Mouse (Mus musculus) embryonic facial prominence, embryonic 15.5 days (tissue): ENCODE measurements around the gene Nol11. TPM values are rescaled to one million over a fixed set of nuclear protein-coding genes. Genes with fewer than 3 reads are reported as not detected.

Experiments used
- ATAC-seq: fragments of 200-750 bp; cut with Nextera tagmentation; 2 replicates; pipeline ENCODE4 v1.8.0; 2017; ENCODE audit warnings: low read depth, moderate TSS enrichment; ENCODE audit not compliant: insufficient number of reproducible peaks, low FRiP score, low TSS enrichment
- H3K27ac ChIP-seq: fragments of 300-500 bp; sonication (generic); replicated peaks from 2 replicates; pipeline ENCODE4 v1.5.1; 2015; ENCODE audit warnings: mild to moderate bottlenecking, inconsistent platforms
- H3K27me3 ChIP-seq: fragments of 300-500 bp; sonication (generic); 2 replicates; pipeline ENCODE4 v1.6.1; 2015; ENCODE audit warnings: inconsistent platforms
- H3K36me3 ChIP-seq: fragments of 300-500 bp; sonication (generic); 2 replicates; pipeline ENCODE4 v1.6.1; 2015; ENCODE audit warnings: mild to moderate bottlenecking, inconsistent platforms
- H3K4me1 ChIP-seq: fragments of 300-500 bp; sonication (generic); 2 replicates; pipeline ENCODE4 v1.6.1; 2015; ENCODE audit warnings: inconsistent platforms
- H3K4me2 ChIP-seq: fragments of 300-500 bp; sonication (generic); replicated peaks from 2 replicates; pipeline ENCODE4 v1.6.1; 2015; ENCODE audit warnings: mild to moderate bottlenecking, inconsistent platforms
- H3K4me3 ChIP-seq: fragments of 300-500 bp; sonication (generic); replicated peaks from 2 replicates; pipeline ENCODE4 v1.5.1; 2015; ENCODE audit warnings: mild to moderate bottlenecking, inconsistent platforms
- H3K9ac ChIP-seq: fragments of 300-500 bp; sonication (generic); 2 replicates; pipeline ENCODE4 v1.6.1; 2015; ENCODE audit warnings: inconsistent platforms
- H3K9me3 ChIP-seq: fragments of 300-500 bp; sonication (generic); replicated peaks from 2 replicates; pipeline ENCODE4 v1.6.1; 2016; ENCODE audit warnings: inconsistent platforms
- WGBS: fragments of 180-500 bp; shearing (Covaris S2); methylation state at CpG from one replicate; pipeline ENCODE4 v1.1.7; 2015; 5-methylcytosine and 5-hydroxymethylcytosine counted together
- polyA plus RNA-seq: library from polyadenylated mRNA; unstranded; fragments of >200 nt; fragmentation: Nextera tagmentation; extraction: Ambion mirVana; gene quantifications from 2 replicates; pipeline ENCODE4 v1.2.1, GENCODE M21; 2015

The Nol11 gene
- polyA plus RNA-seq, 1 experiment from 2014 or later = 43.5 TPM

GRCm38 (mm10) chr11:107222531-107223168, 33.5 kb upstream of the Nol11 start:
- H3K27ac ChIP-seq = peak overlapping the region; percentile 17; the same call in 1 of the 2 replicates
- peaks cover 12% of the 10 kb centered on the region; the same call in 1 of the 2 replicates for H3K4me1 ChIP-seq
- WGBS = 49% methylated on average over 12 of the region's 12 CpGs
- H3K9me3 ChIP-seq = no peaks in the 10 kb centered on the region
- no peak overlapping the region for H3K4me2 ChIP-seq
- no peaks in the 10 kb centered on the region for H3K27me3 ChIP-seq
- no peak for ATAC-seq
- H3K36me3 ChIP-seq = peaks cover 17% of the 10 kb centered on the region
- H3K9ac ChIP-seq = no peak overlapping the region
- no peak overlapping the region for H3K4me3 ChIP-seq

- Histone ChIP-seq H3K27ac (no peak overlapping the region), H3K27me3 (no peaks in the 10 kb centered on the region), H3K4me1 (no peaks in the 10 kb centered on the region), H3K4me2 (no peak overlapping the region), H3K36me3 (peaks cover 13% of the 10 kb centered on the region; the same call in 1 of the 2 replicates), H3K4me3 (no peak overlapping the region), H3K9ac (no peak overlapping the region), H3K9me3 (no peaks in the 10 kb centered on the region)
- no peak for ATAC-seq
- 86% methylated on average over 9 of the region's 9 CpGs for WGBS
These were observed 25.9 kb upstream of the Nol11 start for GRCm38 (mm10) chr11:107215111-107215510.

- 69% methylated on average over 5 of the region's 5 CpGs for WGBS
- peaks cover 13% of the 10 kb centered on the region; the same call in 1 of the 2 replicates for H3K36me3 ChIP-seq
- no peak overlapping the region for H3K9ac ChIP-seq
- H3K27me3 ChIP-seq = no peaks in the 10 kb centered on the region
- no peaks in the 10 kb centered on the region for H3K4me1 ChIP-seq
- H3K9me3 ChIP-seq = no peaks in the 10 kb centered on the region
- H3K4me3 ChIP-seq = no peak overlapping the region
- no peak for ATAC-seq
- no peak overlapping the region for H3K27ac ChIP-seq
- no peak overlapping the region for H3K4me2 ChIP-seq
These were observed 24.6 kb upstream of the Nol11 start for GRCm38 (mm10) chr11:107213745-107214144.

- Histone ChIP-seq H3K27me3 (no peaks in the 10 kb centered on the region), H3K4me1 (no peaks in the 10 kb centered on the region), H3K9me3 (no peaks in the 10 kb centered on the region), H3K9ac (no peak overlapping the region), H3K36me3 (0 out of 2 replicates have a peak, but pooled peaks cover 3% of the 10 kb centered on the region), H3K4me2 (no peak overlapping the region), H3K4me3 (no peak overlapping the region), H3K27ac (no peak overlapping the region)
- ATAC-seq = no peak
- 78% methylated on average over 13 of the region's 13 CpGs for WGBS
These were observed 20.6 kb upstream of the Nol11 start for GRCm38 (mm10) chr11:107209818-107210217.

GRCm38 (mm10) chr11:107201773-107202172, 12.6 kb upstream of the Nol11 start:
- no peaks in the 10 kb centered on the region for H3K9me3 ChIP-seq
- H3K27ac ChIP-seq = no peak overlapping the region
- H3K4me3 ChIP-seq = no peak overlapping the region
- WGBS = 62% methylated on average over 11 of the region's 11 CpGs
- ATAC-seq = no peak
- H3K27me3 ChIP-seq = no peaks in the 10 kb centered on the region
- no peak overlapping the region for H3K9ac ChIP-seq
- H3K36me3 ChIP-seq = no peaks in the 10 kb centered on the region
- H3K4me1 ChIP-seq = no peaks in the 10 kb centered on the region
- H3K4me2 ChIP-seq = no peak overlapping the region

- H3K4me3 ChIP-seq = no peak overlapping the region
- ATAC-seq = no peak
- H3K36me3 ChIP-seq = no peaks in the 10 kb centered on the region
- no peak overlapping the region for H3K27ac ChIP-seq
- no peak overlapping the region for H3K4me2 ChIP-seq
- H3K9ac ChIP-seq = no peak overlapping the region
- H3K27me3 ChIP-seq = no peaks in the 10 kb centered on the region
- H3K4me1 ChIP-seq = no peaks in the 10 kb centered on the region
- H3K9me3 ChIP-seq = no peaks in the 10 kb centered on the region
- WGBS = 76% methylated on average over 5 of the region's 5 CpGs
These were observed 10.1 kb upstream of the Nol11 start for GRCm38 (mm10) chr11:107199281-107199680.

- Histone ChIP-seq H3K36me3 (no peaks in the 10 kb centered on the region), H3K27me3 (no peaks in the 10 kb centered on the region), H3K4me1 (no peaks in the 10 kb centered on the region), H3K4me3 (no peak overlapping the region), H3K4me2 (no peak overlapping the region), H3K27ac (no peak overlapping the region), H3K9ac (no peak overlapping the region), H3K9me3 (no peaks in the 10 kb centered on the region)
- no peak for ATAC-seq
- WGBS = 55% methylated on average over 2 of the region's 2 CpGs
These were observed 6.2 kb upstream of the Nol11 start for GRCm38 (mm10) chr11:107195334-107195733.

- no peak for ATAC-seq
- WGBS = 66% methylated on average over 2 of the region's 2 CpGs
- Histone ChIP-seq H3K9me3 (no peaks in the 10 kb centered on the region), H3K27me3 (no peaks in the 10 kb centered on the region), H3K4me3 (no peak overlapping the region), H3K36me3 (peaks cover 9% of the 10 kb centered on the region; the same call in 1 of the 2 replicates), H3K27ac (no peak overlapping the region), H3K4me1 (peaks cover 7% of the 10 kb centered on the region), H3K9ac (no peak overlapping the region), H3K4me2 (no peak overlapping the region)
These were observed 1.2 kb upstream of the Nol11 start for GRCm38 (mm10) chr11:107190376-107190775.

- Histone ChIP-seq H3K4me1 (peaks cover 7% of the 10 kb centered on the region), H3K27me3 (no peaks in the 10 kb centered on the region), H3K36me3 (peaks cover 70% of the 10 kb centered on the region), H3K9ac (no peak overlapping the region), H3K4me3 (no peak overlapping the region), H3K4me2 (no peak overlapping the region), H3K27ac (no peak overlapping the region), H3K9me3 (no peaks in the 10 kb centered on the region)
- 92% methylated on average over 8 of the region's 8 CpGs for WGBS
- no peak for ATAC-seq
These were observed 5.4 kb downstream of the Nol11 start for GRCm38 (mm10) chr11:107183777-107184176.

GRCm38 (mm10) chr11:107161215-107161614, 28.0 kb downstream of the Nol11 start:
- Histone ChIP-seq H3K36me3 (peaks cover 8% of the 10 kb centered on the region), H3K4me2 (no peak overlapping the region), H3K27me3 (no peaks in the 10 kb centered on the region), H3K9ac (no peak overlapping the region), H3K4me1 (no peaks in the 10 kb centered on the region), H3K27ac (no peak overlapping the region), H3K4me3 (no peak overlapping the region), H3K9me3 (no peaks in the 10 kb centered on the region)
- ATAC-seq = no peak
- WGBS = 77% methylated on average over 4 of the region's 4 CpGs

- Histone ChIP-seq H3K4me3 (no peak overlapping the region), H3K4me2 (no peak overlapping the region), H3K9ac (no peak overlapping the region), H3K36me3 (no peaks in the 10 kb centered on the region), H3K27me3 (no peaks in the 10 kb centered on the region), H3K27ac (no peak overlapping the region), H3K4me1 (no peaks in the 10 kb centered on the region), H3K9me3 (no peaks in the 10 kb centered on the region)
- ATAC-seq = no peak
- 47% methylated on average over 1 of the region's 1 CpGs for WGBS
These were observed 30.1 kb downstream of the Nol11 start for GRCm38 (mm10) chr11:107159034-107159433.
